Mouse (Mus musculus) liver, embryonic 14.5 days (tissue): ENCODE measurements around the gene Sh2d7. TPM values are rescaled to one million over a fixed set of nuclear protein-coding genes. Genes with fewer than 3 reads are reported as not detected.

Experiments
- ATAC-seq: fragments of 200-750 bp; cut with Nextera tagmentation; 2 replicates; pipeline ENCODE4 v1.8.0; 2017; ENCODE audit warnings: moderate number of reproducible peaks, mild to moderate bottlenecking, moderate library complexity; ENCODE audit not compliant: insufficient read depth
- DNase-seq, 3 experiments: peaks; one replicate each; pipeline ENCODE4 v3.0.0-alpha.2; 2012 to 2013; ENCODE audit warnings: low read depth in 3 of 3, low spot score in 3 of 3
- H3K27ac ChIP-seq: fragments of 300-500 bp; sonication (generic); 2 replicates; pipeline ENCODE4 v1.5.1; 2014; ENCODE audit warnings: moderate library complexity, mild to moderate bottlenecking, control low read depth, inconsistent platforms
- H3K27me3 ChIP-seq: fragments of 300-500 bp; sonication (generic); 2 replicates; pipeline ENCODE4 v1.6.1; 2014; ENCODE audit warnings: mild to moderate bottlenecking, low read length, moderate library complexity; ENCODE audit not compliant: control insufficient read depth, insufficient read depth
- H3K36me3 ChIP-seq: fragments of 300-500 bp; sonication (generic); replicated peaks from 2 replicates; pipeline ENCODE4 v1.6.1; 2014; ENCODE audit warnings: low read depth; ENCODE audit not compliant: control insufficient read depth, insufficient read depth
- H3K4me1 ChIP-seq, 2 experiments: fragments of 200-500 bp in 1 of 2; fragments of 300-500 bp in 1 of 2; sonication (generic) in 1 of 2; replicated peaks; 2 replicates each; pipeline ENCODE4 v1.6.1; 2012 to 2014; ENCODE audit warnings: antibody characterized with exemption in 1 of 2, inconsistent platforms in 1 of 2, low read length in 1 of 2; ENCODE audit not compliant: control insufficient read depth in 2 of 2, insufficient read depth in 2 of 2
- H3K4me2 ChIP-seq: fragments of 300-500 bp; sonication (generic); 2 replicates; pipeline ENCODE4 v1.6.1; 2014; ENCODE audit warnings: low read depth, mild to moderate bottlenecking, control low read depth, moderate library complexity
- H3K4me3 ChIP-seq, 2 experiments: fragments of 200-500 bp in 1 of 2; fragments of 300-500 bp in 1 of 2; sonication (generic) in 1 of 2; 2 replicates each; pipeline ENCODE4 v1.5.1; 2012 to 2014; ENCODE audit warnings: low read depth in 2 of 2, low read length in 2 of 2, mild to moderate bottlenecking in 2 of 2, control low read depth in 1 of 2, inconsistent platforms in 1 of 2, moderate library complexity in 1 of 2; ENCODE audit not compliant: insufficient read depth in 1 of 2
- H3K9ac ChIP-seq: fragments of 300-500 bp; sonication (generic); replicated peaks from 2 replicates; pipeline ENCODE4 v1.6.1; 2014; ENCODE audit warnings: mild to moderate bottlenecking, control low read depth, moderate library complexity
- H3K9me3 ChIP-seq: fragments of 300-500 bp; sonication (generic); 2 replicates; pipeline ENCODE4 v1.6.1; 2016; ENCODE audit warnings: low read length, mixed read lengths; ENCODE audit not compliant: control insufficient read depth
- CTCF ChIP-seq: IDR thresholded peaks from 2 replicates; pipeline ENCODE4 v1.5.1; 2016; ENCODE audit warnings: antibody characterized with exemption, low read depth, control low read depth
- EP300 ChIP-seq: IDR thresholded peaks from 2 replicates; pipeline ENCODE4 v1.6.1; 2016; ENCODE audit warnings: antibody characterized with exemption, low read depth
- WGBS: fragments of 180-500 bp; shearing (Covaris S2); extraction: QIAGEN DNeasy Blood & Tissue Kit; methylation state at CpG from one replicate; pipeline ENCODE4 v1.1.7; 2014; ENCODE audit not compliant: insufficient replicate concordance; 5-methylcytosine and 5-hydroxymethylcytosine counted together
- polyA plus RNA-seq, 2 experiments: library from polyadenylated mRNA; depleted of rRNA in 1 of 2; stranded (reverse) in 1 of 2; unstranded in 1 of 2; fragments of >200 nt; fragmentation: Nextera tagmentation in 1 of 2; extraction: Ambion mirVana in 1 of 2; gene quantifications; 2 replicates each; pipeline versions ENCODE4 v1.2.1 to v1.2.3; 2012 to 2014

The Sh2d7 gene
- polyA plus RNA-seq, 2 experiments, result not detected

GRCm38 (mm10) chr9:54538244-54538643, 540 bp upstream of the Sh2d7 start:
- no peaks in the 10 kb centered on the region for H3K27me3 ChIP-seq
- H3K36me3 ChIP-seq, result no peaks in the 10 kb centered on the region
- no peak overlapping the region for H3K27ac ChIP-seq
- TF ChIP-seq EP300 (no peak), CTCF (no peak)
- H3K4me3 ChIP-seq, result no peak overlapping the region
- DNase-seq (no peak), ATAC-seq (no peak)
- H3K4me2 ChIP-seq, result no peak overlapping the region
- no peaks in the 10 kb centered on the region for H3K9me3 ChIP-seq
- no peaks in the 10 kb centered on the region for H3K4me1 ChIP-seq
- 77% methylated on average over 3 of the region's 3 CpGs for WGBS
- H3K9ac ChIP-seq, result no peak overlapping the region

- no peaks in the 10 kb centered on the region for H3K27me3 ChIP-seq
- ATAC-seq (no peak), DNase-seq (no peak)
- H3K9me3 ChIP-seq, result no peaks in the 10 kb centered on the region
- 47% methylated on average over 5 of the region's 5 CpGs for whole genome bisulfite sequencing
- no peaks in the 10 kb centered on the region for H3K4me1 ChIP-seq
- no peak overlapping the region for H3K27ac ChIP-seq
- no peak overlapping the region for H3K4me2 ChIP-seq
- H3K36me3 ChIP-seq, result no peaks in the 10 kb centered on the region
- TF ChIP-seq CTCF (no peak), EP300 (no peak)
- H3K4me3 ChIP-seq, result no peak overlapping the region
- no peak overlapping the region for H3K9ac ChIP-seq
Observed at GRCm38 (mm10) chr9:54540801-54541200, 2.0 kb downstream of the Sh2d7 start.

- no peaks in the 10 kb centered on the region for H3K27me3 ChIP-seq
- no peak overlapping the region for H3K27ac ChIP-seq
- TF ChIP-seq EP300 (no peak), CTCF (no peak)
- H3K36me3 ChIP-seq, result no peaks in the 10 kb centered on the region
- H3K9ac ChIP-seq, result no peak overlapping the region
- WGBS, result 64% methylated on average over 9 of the region's 9 CpGs
- ATAC-seq (no peak), DNase-seq (no peak)
- H3K4me3 ChIP-seq, result no peak overlapping the region
- no peaks in the 10 kb centered on the region for H3K9me3 ChIP-seq
- no peak overlapping the region for H3K4me2 ChIP-seq
- H3K4me1 ChIP-seq, result no peaks in the 10 kb centered on the region
Observed at GRCm38 (mm10) chr9:54544212-54544953, 5.6 kb downstream of the Sh2d7 start.

GRCm38 (mm10) chr9:54544954-54545315, 6.2 kb downstream of the Sh2d7 start:
- no peak for TF ChIP-seq EP300
- TF ChIP-seq CTCF, result no peak
- ATAC-seq (no peak), DNase-seq (no peak)
- Histone ChIP-seq H3K27me3 (no peaks in the 10 kb centered on the region), H3K4me1 (no peaks in the 10 kb centered on the region), H3K4me3 (no peak overlapping the region), H3K27ac (no peak overlapping the region), H3K9me3 (no peaks in the 10 kb centered on the region), H3K4me2 (no peak overlapping the region), H3K9ac (no peak overlapping the region), H3K36me3 (no peaks in the 10 kb centered on the region)
- WGBS, result 67% methylated on average over 4 of the region's 4 CpGs

GRCm38 (mm10) chr9:54547536-54547935, 8.8 kb downstream of the Sh2d7 start:
- no peak overlapping the region for H3K4me2 ChIP-seq
- H3K36me3 ChIP-seq, result no peaks in the 10 kb centered on the region
- H3K27ac ChIP-seq, result no peak overlapping the region
- no peak for TF ChIP-seq EP300
- TF ChIP-seq CTCF, result peak; percentile 91
- H3K4me1 ChIP-seq, result no peaks in the 10 kb centered on the region
- DNase-seq (peak; percentile 28 to 42 (median 29)), ATAC-seq (no peak)
- H3K9ac ChIP-seq, result no peak overlapping the region
- no peaks in the 10 kb centered on the region for H3K27me3 ChIP-seq
- H3K9me3 ChIP-seq, result no peaks in the 10 kb centered on the region
- H3K4me3 ChIP-seq, result no peak overlapping the region
- WGBS, result 10% methylated on average over 5 of the region's 5 CpGs
